Mouse (Mus musculus) liver, adult 2 months (tissue): Measurements from ENCODE around the gene Lst1.

Experiments
- CTCF ChIP-seq: fragments of 200-500 bp; IDR thresholded peaks from 2 replicates; pipeline ENCODE4 v1.5.1; 2011; ENCODE audit warnings: low read depth, low read length, control low read depth
- POLR2A ChIP-seq: fragments of 200-500 bp; IDR thresholded peaks from 2 replicates; pipeline ENCODE4 v1.6.1; 2011; ENCODE audit warnings: low read length, control low read depth; ENCODE audit not compliant: insufficient read depth; ENCODE audit errors: extremely low read depth

DNA sequence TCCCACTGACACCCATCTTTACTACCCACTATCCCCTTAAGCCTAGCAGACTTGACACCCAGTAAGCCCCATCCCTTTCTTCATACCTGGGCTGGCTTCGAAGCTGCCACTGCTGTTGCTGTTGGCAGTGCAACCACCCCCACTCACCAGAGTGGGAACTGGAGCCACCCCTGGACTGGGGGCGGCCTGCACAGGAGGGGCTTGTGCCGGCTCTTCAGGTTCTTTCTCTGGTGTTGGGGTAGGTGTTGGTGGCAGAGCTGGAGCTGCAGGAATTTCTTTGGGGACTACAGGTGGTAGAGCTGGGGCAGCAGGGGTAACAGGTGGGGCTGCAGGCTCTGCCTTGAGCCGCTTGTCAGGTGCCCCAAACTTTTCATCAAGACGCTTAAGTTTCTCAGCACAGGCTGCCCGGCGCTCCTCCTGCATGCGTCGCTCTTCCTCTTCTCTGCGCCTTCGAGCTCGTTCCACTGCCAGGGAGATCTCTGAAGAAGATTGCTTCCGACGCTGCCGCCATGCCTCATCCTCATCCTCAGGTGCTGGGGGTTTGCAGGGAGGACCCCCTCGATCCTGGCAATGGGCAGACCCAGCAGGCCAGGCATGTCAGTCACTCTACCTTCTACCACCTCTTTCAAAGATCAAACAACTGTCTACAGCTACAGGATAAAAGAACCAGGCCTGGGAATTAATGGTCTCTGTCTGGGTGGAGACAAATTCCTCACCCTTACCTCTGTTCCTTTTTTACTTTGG lies 29.2 kb downstream of the Lst1 start:
- TF ChIP-seq CTCF: no peak
- TF ChIP-seq POLR2A: no peak
